Mouse (Mus musculus): ENCODE data around the gene Lama1. TPM values are rescaled to one million over a fixed set of nuclear protein-coding genes. Genes with fewer than 3 reads are reported as not detected.

The Lama1 gene
- polyA plus RNA-seq, 2 experiments, result 0.57 to 1.1 TPM

- Histone ChIP-seq H3K4me1 (replicated peaks; ENCODE audit: control insufficient read depth in 2 of 2, insufficient read depth in 2 of 2, low read length in 1 of 2) (no peaks in the 10 kb centered on the region), H3K9ac (replicated peaks) (no peak overlapping the region), H3K4me3 (ENCODE audit: insufficient read depth in 1 of 2, low read depth in 2 of 2, low read length in 2 of 2) (no peak overlapping the region), H3K4me2 (ENCODE audit: low read depth) (no peak overlapping the region), H3K9me3 (ENCODE audit: control insufficient read depth, low read length) (no peaks in the 10 kb centered on the region), H3K27me3 (ENCODE audit: control insufficient read depth, insufficient read depth, low read length) (peaks cover 5% of the 10 kb centered on the region), H3K36me3 (replicated peaks; ENCODE audit: control insufficient read depth, insufficient read depth, low read depth) (no peaks in the 10 kb centered on the region), H3K27ac (no peak overlapping the region)
- DNase-seq (ENCODE audit: low read depth in 3 of 3, low spot score in 3 of 3) (no peak), ATAC-seq (ENCODE audit: insufficient read depth) (no peak)
- TF ChIP-seq EP300 (IDR thresholded peaks at IDR 0.05; ENCODE audit: low read depth), result no peak
- no peak for TF ChIP-seq CTCF (IDR thresholded peaks at IDR 0.05; ENCODE audit: low read depth)
- 54% methylated on average over 2 of the region's 2 CpGs for WGBS (ENCODE audit: insufficient replicate concordance)
Measured at GRCm38 (mm10) chr17:67692651-67693050, 4.4 kb upstream of the Lama1 start.

DNA sequence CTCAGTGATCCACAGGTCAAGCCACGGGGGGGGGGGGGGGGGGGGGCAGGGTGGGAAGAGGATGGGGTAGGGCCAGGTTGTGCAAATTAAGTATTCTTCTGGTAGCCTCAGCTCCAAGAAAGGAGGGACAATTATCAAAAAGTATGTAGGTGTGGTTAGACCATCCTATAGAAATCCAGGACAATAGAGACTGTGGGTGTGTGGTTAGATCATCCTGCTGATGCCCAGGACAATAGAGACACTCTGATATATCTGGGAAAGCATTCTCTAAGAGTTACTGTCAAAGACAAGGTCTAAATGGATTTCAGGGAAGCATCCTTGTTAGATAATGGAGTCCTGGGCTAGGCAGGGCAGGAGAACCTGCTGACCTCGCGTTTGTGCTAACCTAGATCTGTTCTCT lies 3.2 kb upstream of the Lama1 start:
- no peak overlapping the region for H3K4me2 ChIP-seq (ENCODE audit: low read depth)
- no peaks in the 10 kb centered on the region for H3K36me3 ChIP-seq (replicated peaks; ENCODE audit: control insufficient read depth, insufficient read depth, low read depth)
- H3K4me3 ChIP-seq (ENCODE audit: insufficient read depth in 1 of 2, low read depth in 2 of 2, low read length in 2 of 2), result no peak overlapping the region
- H3K4me1 ChIP-seq (replicated peaks; ENCODE audit: control insufficient read depth in 2 of 2, insufficient read depth in 2 of 2, low read length in 1 of 2), result no peaks in the 10 kb centered on the region
- H3K9me3 ChIP-seq (ENCODE audit: control insufficient read depth, low read length), result no peaks in the 10 kb centered on the region
- H3K27ac ChIP-seq, result no peak overlapping the region
- TF ChIP-seq EP300 (IDR thresholded peaks at IDR 0.05; ENCODE audit: low read depth) (no peak), CTCF (IDR thresholded peaks at IDR 0.05; ENCODE audit: low read depth) (no peak)
- DNase-seq (ENCODE audit: low read depth in 3 of 3, low spot score in 3 of 3), result no peak
- no peak overlapping the region for H3K9ac ChIP-seq (replicated peaks)
- peaks cover 9% of the 10 kb centered on the region for H3K27me3 ChIP-seq (ENCODE audit: control insufficient read depth, insufficient read depth, low read length)
- 20% methylated on average over 3 of the region's 3 CpGs for WGBS (ENCODE audit: insufficient replicate concordance)
- no peak for ATAC-seq (ENCODE audit: insufficient read depth)

GRCm38 (mm10) chr17:67697461-67697891 lies 417 bp downstream of the Lama1 start:
- DNase-seq (ENCODE audit: low read depth in 3 of 3, low spot score in 3 of 3) (no peak), ATAC-seq (ENCODE audit: insufficient read depth) (peak; percentile 45; the same call in 1 of the 2 replicates)
- no peaks in the 10 kb centered on the region for H3K4me1 ChIP-seq (replicated peaks; ENCODE audit: control insufficient read depth in 2 of 2, insufficient read depth in 2 of 2, low read length in 1 of 2)
- under 1% methylated on average over 24 of the region's 32 CpGs for WGBS (ENCODE audit: insufficient replicate concordance)
- H3K36me3 ChIP-seq (replicated peaks; ENCODE audit: control insufficient read depth, insufficient read depth, low read depth), result no peaks in the 10 kb centered on the region
- TF ChIP-seq CTCF (IDR thresholded peaks at IDR 0.05; ENCODE audit: low read depth) (no peak), EP300 (IDR thresholded peaks at IDR 0.05; ENCODE audit: low read depth) (no peak)
- H3K9me3 ChIP-seq (ENCODE audit: control insufficient read depth, low read length), result no peaks in the 10 kb centered on the region
- peaks cover 9% of the 10 kb centered on the region for H3K27me3 ChIP-seq (ENCODE audit: control insufficient read depth, insufficient read depth, low read length)
- no peak overlapping the region for H3K27ac ChIP-seq
- peak overlapping the region; percentile 33 to 49 for H3K4me3 ChIP-seq (ENCODE audit: insufficient read depth in 1 of 2, low read depth in 2 of 2, low read length in 2 of 2)
- H3K9ac ChIP-seq (replicated peaks), result no peak overlapping the region
- H3K4me2 ChIP-seq (ENCODE audit: low read depth), result peak overlapping the region; percentile 61

- Histone ChIP-seq H3K27me3 (ENCODE audit: control insufficient read depth, insufficient read depth, low read length) (peaks cover 9% of the 10 kb centered on the region), H3K9ac (replicated peaks) (no peak overlapping the region), H3K36me3 (replicated peaks; ENCODE audit: control insufficient read depth, insufficient read depth, low read depth) (no peaks in the 10 kb centered on the region), H3K4me1 (replicated peaks; ENCODE audit: control insufficient read depth in 2 of 2, insufficient read depth in 2 of 2, low read length in 1 of 2) (no peaks in the 10 kb centered on the region), H3K4me3 (ENCODE audit: insufficient read depth in 1 of 2, low read depth in 2 of 2, low read length in 2 of 2) (no peak overlapping the region), H3K27ac (no peak overlapping the region), H3K4me2 (ENCODE audit: low read depth) (no peak overlapping the region; the same call in 1 of the 2 replicates), H3K9me3 (ENCODE audit: control insufficient read depth, low read length) (no peaks in the 10 kb centered on the region)
- ATAC-seq (ENCODE audit: insufficient read depth), result no peak
- TF ChIP-seq CTCF (IDR thresholded peaks at IDR 0.05; ENCODE audit: low read depth) (no peak), EP300 (IDR thresholded peaks at IDR 0.05; ENCODE audit: low read depth) (no peak)
- 4% methylated on average over 13 of the region's 13 CpGs for WGBS (ENCODE audit: insufficient replicate concordance)
- no peak for DNase-seq (ENCODE audit: low read depth in 3 of 3, low spot score in 3 of 3)
Measured at GRCm38 (mm10) chr17:67698301-67698700, 1.2 kb downstream of the Lama1 start.

DNA sequence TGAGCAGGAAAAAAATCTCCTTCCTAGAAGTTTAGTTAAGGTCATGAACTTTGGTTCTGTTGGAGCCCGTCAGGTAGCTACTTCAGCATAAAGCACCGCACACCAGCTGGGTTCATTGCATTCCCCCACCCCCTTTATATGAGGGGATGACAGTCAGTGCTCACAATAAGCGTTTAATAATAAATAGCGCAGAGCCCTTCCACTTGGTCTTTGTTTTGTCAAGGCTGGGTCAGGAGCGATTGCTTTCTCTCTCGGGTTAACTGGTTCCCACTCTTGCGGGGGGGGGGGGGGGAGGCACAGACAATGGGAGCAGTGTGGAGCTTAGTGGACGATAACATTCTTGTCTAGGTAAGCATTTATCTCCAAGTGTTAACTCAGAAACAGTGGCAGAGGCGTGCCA lies 4.7 kb downstream of the Lama1 start:
- 52% methylated on average over 9 of the region's 9 CpGs for WGBS (ENCODE audit: insufficient replicate concordance)
- Histone ChIP-seq H3K36me3 (replicated peaks; ENCODE audit: control insufficient read depth, insufficient read depth, low read depth) (no peaks in the 10 kb centered on the region), H3K9ac (replicated peaks) (no peak overlapping the region), H3K4me3 (ENCODE audit: insufficient read depth in 1 of 2, low read depth in 2 of 2, low read length in 2 of 2) (no peak overlapping the region), H3K27me3 (ENCODE audit: control insufficient read depth, insufficient read depth, low read length) (peaks cover 9% of the 10 kb centered on the region), H3K4me1 (replicated peaks; ENCODE audit: control insufficient read depth in 2 of 2, insufficient read depth in 2 of 2, low read length in 1 of 2) (no peaks in the 10 kb centered on the region), H3K27ac (no peak overlapping the region), H3K4me2 (ENCODE audit: low read depth) (no peak overlapping the region), H3K9me3 (ENCODE audit: control insufficient read depth, low read length) (no peaks in the 10 kb centered on the region)
- ATAC-seq (ENCODE audit: insufficient read depth) (no peak), DNase-seq (ENCODE audit: low read depth in 3 of 3, low spot score in 3 of 3) (no peak)
- TF ChIP-seq EP300 (IDR thresholded peaks at IDR 0.05; ENCODE audit: low read depth), result no peak
- no peak for TF ChIP-seq CTCF (IDR thresholded peaks at IDR 0.05; ENCODE audit: low read depth)

Data from liver, embryonic 14.5 days (tissue).